Mouse (Mus musculus): ENCODE measurements around the gene Tmprss2.

Tmprss2 gene

DNA sequence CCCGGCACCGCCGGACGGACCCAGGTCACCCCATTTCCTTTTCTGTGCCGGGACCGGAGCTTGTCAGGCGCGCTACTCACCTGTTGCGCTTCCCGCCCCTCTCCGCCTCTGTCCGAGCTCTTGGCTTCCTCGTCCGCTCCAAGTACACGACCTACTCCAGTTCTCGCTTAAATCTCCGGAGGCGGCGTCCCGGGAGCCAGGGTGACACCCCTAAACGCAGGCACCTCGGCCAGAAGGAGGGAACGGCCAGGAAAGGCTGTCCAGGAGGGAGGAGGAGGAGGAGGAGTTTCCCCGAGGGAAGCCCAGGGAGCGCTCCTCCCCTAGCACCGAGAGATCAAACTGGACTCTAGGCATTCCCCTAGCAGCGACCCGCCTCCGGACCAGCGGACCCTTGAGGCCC is at the start of gene Tmprss2:
TSS of gene Tmprss2 (minus strand) at position 257 of the 400 bp plus-strand sequence.
- DNase-seq (ENCODE audit: low spot score in 2 of 2) = no peak

DNA sequence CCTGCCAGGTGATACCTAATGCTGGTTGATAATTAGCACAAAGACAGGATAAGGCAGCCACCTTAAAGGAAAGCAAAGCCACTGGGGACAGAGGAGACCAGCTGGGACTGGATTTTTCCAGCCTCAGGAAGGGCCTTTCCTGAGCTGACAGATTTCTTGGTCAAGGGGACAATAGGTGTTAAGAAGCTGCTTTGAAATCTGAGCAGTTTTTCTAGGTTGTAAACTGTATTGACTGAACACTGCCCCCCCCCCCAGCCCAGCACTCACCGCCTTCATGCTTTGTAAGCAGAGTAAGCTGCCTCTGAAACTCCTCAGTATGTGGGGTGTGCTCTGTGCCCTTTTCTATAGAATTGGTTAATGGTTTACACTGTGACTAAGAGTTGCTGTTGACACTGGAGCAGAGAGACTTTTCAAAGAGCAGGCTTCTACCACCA is 48.2 kb upstream of the Tmprss2 start:
- no peak for DNase-seq (ENCODE audit: low spot score in 2 of 2)

DNA sequence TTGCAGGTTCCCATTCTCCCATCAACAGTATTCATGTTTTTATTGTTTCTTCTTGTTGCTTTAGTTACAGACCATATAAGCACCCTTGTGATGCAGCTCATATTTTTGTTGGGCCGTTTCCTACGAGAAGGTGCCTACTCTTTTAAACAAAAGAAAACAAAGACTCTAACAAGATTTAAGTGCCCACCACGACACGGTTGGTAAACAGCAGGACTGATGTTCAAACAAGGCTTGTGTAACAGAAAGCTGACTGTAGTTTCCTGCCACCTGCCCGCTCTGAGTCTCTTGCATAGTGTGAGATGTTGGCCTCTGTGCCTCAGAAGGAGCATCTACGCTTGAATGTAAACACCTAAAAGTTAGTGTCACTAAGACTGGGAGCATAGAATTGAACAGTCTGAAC is 47.5 kb upstream of the Tmprss2 start:
- no peak for DNase-seq (ENCODE audit: low spot score in 2 of 2)

DNA sequence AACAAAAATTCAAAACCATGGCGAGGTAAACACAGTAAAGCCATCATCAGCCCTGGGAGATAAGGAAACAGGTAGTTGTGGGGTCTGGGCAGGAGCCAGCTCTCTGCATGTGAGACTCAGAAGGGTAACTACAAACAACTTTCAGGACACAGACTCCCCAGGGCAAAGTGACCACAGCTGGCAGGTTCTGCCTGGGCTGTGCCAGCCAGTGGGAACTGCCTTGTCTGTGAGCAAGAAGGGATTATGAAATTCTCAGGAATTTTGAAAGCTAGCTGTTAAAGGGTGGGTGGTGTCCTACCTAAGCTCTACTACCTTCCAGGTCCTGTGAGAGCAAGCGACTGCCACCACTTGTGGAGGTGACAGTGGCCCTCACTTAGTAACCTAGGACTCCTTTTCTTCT is 44.8 kb upstream of the Tmprss2 start:
- no peak for DNase-seq (ENCODE audit: low spot score in 2 of 2)

DNA sequence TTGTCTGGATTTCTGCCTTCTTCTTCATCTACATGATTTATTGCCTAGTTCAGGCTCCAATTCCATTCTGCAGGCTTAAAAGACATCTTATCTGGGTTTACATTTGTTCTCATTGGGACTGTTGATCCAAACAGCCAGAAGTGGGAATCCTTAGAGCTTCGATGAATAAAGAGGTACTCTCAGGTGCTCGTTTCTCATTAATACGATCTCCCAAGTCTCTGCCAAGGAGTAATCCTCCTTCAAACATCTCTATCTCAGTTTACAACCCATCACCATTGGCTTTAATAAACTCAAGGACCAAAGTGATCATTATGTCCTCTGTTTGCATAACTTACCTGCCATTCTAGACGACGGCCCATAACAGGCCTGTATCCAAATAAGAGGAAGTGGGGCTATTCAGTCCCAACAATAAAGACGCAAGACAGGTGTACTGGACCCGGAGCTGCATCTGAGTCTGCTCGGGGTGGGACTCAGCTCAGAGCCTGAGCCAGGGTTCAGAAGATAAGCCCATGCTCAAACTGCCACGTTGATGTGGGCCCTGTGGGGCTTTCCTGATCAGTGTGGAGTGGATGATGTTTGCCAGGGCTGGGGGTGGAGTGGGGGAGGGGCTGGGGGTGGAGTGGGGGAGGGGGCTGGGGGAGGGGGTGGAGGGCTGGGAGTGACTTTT is 38.7 kb upstream of the Tmprss2 start:
- DNase-seq (ENCODE audit: low spot score in 2 of 2) = no peak

DNA sequence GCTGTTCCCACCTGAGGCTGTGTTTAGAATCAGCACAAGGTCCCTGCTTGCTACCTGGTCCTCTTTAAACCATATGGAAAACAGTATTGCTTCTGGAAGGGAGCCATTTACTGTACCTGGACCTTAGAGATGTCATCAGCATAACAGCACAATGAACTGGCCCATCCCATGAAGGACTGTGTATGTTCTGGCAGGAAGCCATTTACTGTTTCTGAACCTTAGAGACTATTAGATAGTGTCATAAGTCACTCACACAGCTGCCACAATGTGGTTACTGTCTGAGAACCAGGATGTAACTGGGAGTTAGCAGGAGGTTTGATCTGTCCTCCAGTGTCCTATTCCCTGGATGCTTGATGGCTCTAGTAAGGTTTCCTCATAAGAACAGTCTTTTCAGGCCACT is 33.7 kb upstream of the Tmprss2 start:
- no peak for DNase-seq (ENCODE audit: low spot score in 2 of 2)

DNA sequence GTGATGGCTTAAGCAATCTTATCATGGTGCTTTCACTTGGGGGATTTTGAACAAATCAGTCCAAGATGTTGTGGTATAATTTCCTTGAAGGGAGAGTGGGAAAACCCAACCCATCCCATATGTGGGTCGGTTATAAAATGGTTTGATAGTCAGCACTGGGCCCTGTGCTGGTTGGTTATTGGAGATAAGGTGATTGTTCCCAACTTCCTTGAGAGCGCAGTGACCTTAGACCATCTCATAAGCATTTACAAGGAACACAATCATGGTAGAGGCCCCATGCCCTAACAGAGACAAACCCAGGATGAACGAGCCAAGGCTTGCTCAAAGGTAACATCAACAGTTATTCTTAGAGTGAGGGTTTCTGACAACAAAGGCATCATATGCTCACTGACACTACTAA is 28.6 kb upstream of the Tmprss2 start:
- no peak for DNase-seq (ENCODE audit: low spot score in 2 of 2)

DNA sequence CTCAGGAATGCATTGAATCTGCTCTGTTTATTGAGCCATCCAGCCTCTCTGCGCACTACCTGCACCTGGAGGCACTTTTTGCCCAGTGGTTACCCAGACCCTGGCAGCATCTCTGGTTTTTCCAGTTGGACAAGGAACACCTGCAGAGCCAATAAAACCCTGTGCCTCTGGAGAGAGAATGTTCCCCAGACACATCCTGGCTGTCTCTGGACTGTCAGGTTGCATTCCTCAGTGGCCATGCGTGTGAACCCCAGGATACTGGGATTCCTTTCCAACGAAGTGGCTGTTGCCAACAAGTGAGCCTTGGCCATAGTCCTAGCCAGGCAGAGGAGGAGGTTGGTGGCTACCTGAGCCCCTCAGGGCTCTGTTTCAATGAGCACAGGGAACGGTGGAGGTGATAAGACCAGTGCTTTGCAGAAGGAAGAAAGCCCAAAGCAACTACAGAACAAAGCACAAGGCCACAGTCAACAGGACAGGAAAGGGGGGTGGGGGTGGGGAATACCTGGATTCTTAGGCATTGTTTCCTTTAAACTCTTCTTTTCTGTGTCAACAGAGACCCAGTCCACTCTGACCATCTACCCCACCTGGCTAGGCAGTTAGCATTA is 22.0 kb upstream of the Tmprss2 start:
- DNase-seq (ENCODE audit: low spot score in 2 of 2) = no peak

DNA sequence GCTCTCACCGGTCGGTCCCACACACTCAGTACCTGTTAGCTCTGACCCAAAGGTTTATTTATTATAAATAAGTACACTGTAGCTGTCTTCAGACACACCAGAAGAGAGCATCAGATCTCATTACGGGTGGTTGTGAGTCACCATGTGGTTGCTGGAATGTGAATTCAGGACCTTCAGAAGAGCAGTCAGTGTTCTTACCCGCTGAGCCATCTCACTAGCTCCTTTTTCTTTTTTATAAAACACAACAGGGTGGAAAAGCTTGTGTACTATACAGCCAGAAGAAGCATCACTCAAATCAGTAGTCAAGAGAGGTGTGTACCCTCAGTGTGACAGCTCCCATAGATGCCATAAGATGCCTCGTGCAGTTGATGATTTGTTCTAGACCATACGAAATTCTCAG is 12.2 kb upstream of the Tmprss2 start:
- DNase-seq (ENCODE audit: low spot score in 2 of 2) = no peak

DNA sequence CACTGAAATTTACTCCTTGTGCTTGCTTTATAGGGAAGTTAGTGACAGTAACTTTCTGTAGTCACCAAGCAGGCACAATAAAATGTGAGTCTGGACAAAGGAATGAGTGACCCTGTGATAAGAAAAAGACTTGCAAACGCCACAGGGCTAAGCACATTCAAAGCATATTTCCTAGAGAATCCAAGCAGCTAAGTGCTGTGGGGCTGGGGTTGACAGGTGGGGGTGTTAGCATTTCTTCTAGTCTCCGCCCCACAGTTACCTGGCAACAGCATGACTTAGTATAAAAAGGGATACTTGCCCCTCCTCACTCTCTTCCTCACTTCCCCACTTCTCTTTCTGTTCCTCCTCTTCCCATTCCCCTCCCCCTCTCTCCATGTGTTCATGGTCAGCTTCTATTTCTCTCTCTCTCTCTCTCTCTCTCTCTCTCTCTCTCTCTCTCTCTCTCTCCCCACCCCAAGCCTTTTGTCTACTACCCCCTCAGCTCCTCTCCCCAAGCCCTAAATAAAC is 11.4 kb upstream of the Tmprss2 start:
- DNase-seq (ENCODE audit: low spot score in 2 of 2) = no peak

DNA sequence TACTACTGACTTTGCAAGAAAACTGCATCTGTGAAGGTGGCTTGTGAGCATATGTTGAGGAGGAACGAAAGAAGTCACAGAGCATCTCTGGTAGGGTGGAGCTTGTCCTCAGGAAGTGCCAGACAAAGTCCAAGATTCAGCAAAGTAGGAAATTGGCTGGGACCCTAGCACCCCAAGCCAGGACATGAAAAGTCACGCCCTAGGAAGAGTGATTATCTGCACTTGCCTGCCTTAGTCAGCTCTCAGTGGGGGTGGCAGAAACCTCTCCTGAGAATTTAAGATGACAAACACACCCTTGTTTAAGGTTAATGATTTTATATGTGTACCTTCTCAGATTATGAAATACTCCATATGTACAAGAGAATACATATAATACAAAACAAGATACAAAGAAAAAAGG is 7.3 kb upstream of the Tmprss2 start:
- DNase-seq (ENCODE audit: low spot score in 2 of 2) = no peak

DNA sequence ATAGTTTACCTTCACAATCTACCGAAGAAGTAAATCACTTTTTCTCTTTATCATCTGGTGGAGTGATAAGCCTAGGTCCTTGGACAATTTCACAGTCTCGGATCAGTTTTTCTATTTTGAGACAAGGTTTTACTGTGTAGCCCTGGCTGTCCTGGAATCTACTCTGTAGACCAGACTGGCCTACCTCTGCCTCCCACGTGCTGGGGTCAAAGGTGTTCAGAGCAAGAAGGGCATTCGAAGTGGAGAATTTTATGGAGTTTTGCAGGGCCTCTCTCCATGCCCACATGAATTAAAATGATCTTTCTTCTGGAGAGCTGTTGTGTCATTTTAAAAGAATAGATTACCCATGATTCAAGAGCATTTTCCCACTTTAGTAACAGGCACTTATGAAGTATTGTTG is 1.0 kb upstream of the Tmprss2 start:
- DNase-seq (ENCODE audit: low spot score in 2 of 2) = no peak

DNA sequence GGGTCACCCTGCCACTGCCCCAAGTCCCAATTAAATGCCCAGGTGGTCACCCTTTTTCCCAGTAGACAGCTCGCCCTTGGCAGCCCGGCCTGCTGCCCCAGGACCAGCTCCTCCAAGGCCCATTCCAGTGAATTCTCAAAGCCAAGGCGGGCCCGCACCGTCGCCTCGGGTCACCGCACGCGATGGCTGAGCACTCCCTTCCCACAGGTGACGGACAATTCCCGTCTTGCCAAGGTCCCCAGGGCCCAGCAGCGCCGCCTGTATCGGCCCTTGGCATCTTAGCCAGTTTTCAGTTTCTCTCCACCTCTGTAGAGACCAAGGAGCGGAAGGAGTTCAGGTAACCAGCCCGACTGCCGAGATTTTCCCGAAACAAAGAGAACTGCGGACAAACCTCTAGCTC is 749 bp downstream of the Tmprss2 start:
- no peak for DNase-seq (ENCODE audit: low spot score in 2 of 2)

DNA sequence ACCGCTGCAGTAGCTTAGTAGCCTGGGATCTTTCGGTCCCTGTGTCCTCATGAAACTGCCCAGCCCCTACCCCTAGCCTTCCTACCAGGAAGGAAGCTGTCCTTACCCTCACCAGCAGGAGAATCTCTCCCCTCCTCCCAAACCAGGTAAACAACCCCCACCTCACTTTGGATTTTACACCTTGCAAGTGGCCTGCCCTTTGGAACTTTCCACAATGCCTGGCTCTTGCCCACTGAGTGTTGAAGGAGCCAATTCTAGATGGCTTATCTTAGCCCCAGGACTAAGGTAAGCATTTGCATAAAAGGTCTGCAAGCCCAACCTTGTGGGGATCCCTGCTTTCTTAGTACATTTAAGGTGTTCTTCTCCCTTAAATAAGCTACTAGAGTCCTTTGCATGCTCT is 1.3 kb downstream of the Tmprss2 start:
- DNase-seq (ENCODE audit: low spot score in 2 of 2) = no peak

DNA sequence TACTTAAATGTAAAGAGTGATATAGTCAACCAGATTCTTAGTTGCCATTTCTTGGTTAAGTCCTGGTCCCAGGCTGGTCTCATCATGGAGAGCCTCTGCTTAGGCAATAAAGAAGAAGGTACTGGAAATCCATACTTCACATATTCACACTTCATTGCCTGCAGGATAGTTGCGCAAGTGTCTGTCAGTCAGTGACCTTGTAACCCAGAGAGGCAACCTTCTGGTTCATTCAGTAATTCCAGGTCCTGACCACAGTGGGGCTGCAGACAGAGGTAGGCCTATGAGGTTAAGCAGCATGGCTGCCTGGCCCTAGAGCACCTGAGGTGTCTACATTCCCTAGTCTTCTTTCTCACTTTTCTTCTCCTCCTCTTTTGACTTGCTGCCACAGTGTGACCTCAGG is 3.0 kb downstream of the Tmprss2 start:
- DNase-seq (ENCODE audit: low spot score in 2 of 2) = no peak

DNA sequence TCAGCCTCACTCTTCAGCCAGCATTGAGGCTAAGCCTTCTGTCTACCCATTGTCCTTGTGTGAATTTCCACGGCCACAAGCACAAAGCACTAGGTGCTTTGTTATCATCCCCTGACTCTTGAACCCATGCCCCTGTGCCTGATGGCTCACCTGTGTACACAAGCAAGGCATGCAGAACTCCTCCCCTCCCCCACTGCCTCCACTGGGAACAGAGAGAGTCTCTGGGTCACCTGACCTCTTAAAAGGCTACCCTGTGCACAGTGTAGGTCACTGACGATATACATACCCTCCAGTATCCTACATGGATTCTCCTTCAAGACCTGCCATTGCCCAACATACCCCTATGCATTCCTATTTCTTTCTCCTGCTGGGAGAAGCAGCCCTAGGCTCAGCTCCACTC is 4.2 kb downstream of the Tmprss2 start:
- DNase-seq (ENCODE audit: low spot score in 2 of 2) = no peak

DNA sequence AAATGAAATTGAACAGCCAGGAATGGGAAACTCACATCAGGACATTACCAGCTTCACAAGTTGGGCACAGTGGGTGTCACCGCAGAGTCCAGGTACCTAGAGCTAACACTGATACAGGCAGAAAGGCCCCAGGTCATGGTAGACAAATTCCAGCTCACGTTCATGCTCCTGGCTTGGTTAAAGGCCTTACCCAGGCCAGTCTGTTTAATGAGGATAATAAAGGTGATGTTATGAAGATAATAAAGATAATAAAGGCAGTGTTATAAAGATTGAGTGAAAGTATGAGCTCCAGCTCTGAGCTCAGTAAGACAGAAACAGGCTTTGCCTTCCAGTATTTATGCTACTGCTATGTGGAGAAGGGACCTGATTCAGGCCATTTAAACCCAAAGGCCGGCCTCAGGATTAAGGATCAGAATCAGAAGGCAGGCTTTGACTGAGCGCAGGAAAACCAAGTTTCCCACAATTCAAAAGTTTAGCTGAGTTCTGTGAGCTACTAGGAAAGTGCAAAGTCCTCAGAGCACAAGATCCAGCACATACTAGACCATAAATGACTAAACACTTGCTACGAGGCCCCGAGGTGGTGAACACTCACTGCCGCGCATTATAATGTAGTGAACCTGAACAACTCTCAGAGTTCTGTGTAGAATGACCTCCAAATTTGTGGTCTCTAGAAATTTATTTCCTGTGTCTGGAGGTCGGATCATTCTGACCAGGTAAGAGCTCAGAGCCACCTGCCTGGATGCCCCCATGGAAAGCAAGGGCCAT is 4.9 kb downstream of the Tmprss2 start:
- DNase-seq (ENCODE audit: low spot score in 2 of 2) = no peak

DNA sequence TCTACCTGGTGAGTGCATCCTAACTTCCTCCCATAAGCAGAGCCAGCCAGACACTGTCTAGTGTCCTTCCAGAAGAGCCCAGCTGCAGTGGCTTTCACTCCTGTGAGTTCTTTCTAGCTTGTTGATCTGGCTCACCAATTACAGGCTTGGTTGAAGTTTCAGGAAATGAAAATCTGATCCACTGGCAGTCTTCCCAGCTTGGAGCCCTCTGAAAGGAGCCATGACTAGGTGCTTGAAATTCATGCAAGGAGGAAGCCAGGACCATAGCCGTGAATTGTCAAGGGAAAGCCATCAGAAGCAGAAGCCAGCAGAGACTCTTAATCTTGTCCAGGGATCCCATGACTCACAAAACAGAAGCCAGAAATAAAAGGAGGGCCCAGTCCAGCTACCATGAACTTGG is 8.7 kb downstream of the Tmprss2 start:
- DNase-seq (ENCODE audit: low spot score in 2 of 2) = no peak

DNA sequence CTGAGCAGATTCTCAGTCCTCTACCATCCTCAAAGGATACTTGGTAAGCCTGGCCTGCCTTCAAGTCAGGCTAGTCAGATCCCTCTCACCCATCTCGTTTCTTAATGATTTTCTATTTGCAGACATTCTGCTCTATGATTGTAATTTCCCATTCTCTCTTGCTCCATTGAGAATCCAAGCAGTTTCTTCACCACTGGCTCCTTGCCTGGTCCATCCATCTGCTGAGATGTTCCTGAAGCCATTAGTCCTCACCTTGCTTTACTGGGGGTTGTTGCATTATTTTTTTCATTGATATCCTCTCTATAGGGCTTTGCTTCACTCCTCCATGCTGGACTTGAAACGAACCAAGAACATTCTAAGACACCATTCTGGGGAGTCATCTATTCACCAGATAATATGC is 10.4 kb downstream of the Tmprss2 start:
- no peak for DNase-seq (ENCODE audit: low spot score in 2 of 2)

DNA sequence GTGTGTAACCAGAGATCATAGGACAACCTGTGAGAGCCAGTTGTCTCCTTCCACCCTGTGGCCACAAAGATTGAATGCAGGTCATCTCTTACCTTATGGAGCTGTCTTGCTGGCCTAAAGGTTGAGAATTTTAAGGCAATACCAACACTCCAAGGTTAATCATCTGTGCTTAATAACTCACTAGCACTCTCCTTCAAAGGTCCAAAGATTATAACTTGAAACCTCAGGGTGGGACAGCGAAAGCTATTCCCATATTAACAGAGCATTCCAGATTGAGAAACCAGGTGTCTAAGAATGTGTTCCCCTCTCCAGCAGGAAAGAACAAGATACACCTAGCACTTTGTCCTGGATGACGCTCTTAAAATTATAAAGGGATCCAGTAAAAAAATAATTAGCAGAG is 12.9 kb downstream of the Tmprss2 start:
- DNase-seq (ENCODE audit: low spot score in 2 of 2) = no peak

DNA sequence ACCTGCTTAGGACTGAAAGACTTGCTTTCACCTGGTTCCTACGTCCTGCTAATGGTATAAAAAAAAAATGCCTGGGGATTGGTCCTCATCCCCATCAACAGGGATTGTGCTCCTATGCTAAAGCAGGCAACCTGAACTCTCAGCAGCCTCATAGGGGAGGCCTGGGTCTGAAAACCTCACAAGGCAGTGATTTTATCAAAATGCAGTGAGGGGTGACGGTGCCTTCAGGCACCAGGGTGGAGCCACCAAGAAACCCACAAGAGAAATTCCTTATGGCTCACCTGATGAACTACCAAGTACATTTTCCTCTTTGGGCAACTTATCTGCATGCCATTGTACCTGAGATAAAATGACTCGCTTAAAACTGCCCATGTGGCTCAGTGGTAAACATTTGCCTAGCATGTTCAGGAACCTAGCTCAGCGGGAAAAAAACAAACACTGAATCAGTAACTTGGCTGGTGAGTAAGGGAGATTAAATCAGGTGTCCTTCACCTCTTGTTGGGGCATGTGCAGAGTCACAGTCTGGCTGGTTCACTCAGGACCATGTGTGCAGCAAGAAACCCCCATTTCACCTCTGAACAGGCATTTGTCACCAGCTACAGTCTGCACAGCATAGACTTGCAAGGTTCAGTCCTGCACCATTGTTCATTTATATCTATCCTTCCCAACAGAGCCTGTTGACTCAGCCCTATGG is 17.0 kb downstream of the Tmprss2 start:
- DNase-seq (ENCODE audit: low spot score in 2 of 2) = no peak

DNA sequence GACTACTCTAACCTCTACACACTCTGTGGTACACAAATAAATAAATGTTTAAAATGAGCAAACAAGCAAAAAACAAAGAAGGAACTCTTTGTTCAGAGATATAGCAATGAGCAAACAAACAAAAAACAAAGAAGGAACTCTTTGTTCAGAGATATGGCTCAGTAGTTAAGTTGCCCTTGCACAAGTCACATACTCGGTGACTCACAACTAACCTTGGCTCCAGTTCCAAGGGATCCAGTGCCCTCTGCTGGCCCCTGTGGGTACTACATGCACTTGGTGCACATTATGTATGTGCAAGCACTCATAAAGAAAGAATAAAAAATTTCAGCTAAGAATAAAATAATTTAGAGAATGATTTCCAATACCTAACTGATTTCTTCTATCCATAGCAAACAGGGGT is 17.9 kb downstream of the Tmprss2 start:
- peak in 1 of 2 experiments; percentile 55 for DNase-seq (ENCODE audit: low spot score in 2 of 2)

All from frontal cortex, postnatal 14 days (tissue).